Mouse (Mus musculus) MEL (cell line): ENCODE results near the gene Mad2l2. TPM values are rescaled to one million over a fixed set of nuclear protein-coding genes. Genes with fewer than 3 reads are reported as not detected.

Experiments used
- DNase-seq: peaks from one replicate; pipeline ENCODE4 v3.0.0; 2011; ENCODE audit warnings: low read depth, low spot score
- H3K27ac ChIP-seq: 2 replicates; pipeline ENCODE4 v1.5.1; 2012; ENCODE audit warnings: low read depth, mild to moderate bottlenecking, control low read depth, low read length, moderate library complexity; ENCODE audit not compliant: control insufficient read depth
- H3K27me3 ChIP-seq, 2 experiments: fragments of 150-350 bp in 1 of 2; sonication (generic) in 1 of 2; 2 replicates each; pipeline ENCODE4 v1.6.1; 2012; ENCODE audit warnings: low read length in 2 of 2, mild to moderate bottlenecking in 2 of 2, improper control_type of control experiment in 1 of 2, moderate library complexity in 1 of 2; ENCODE audit not compliant: insufficient read depth in 2 of 2, control insufficient read depth in 1 of 2
- H3K36me3 ChIP-seq, 2 experiments: 2 replicates each; pipeline ENCODE4 v1.6.1; 2012 to 2014; ENCODE audit warnings: low read length in 2 of 2, improper control_type of control experiment in 1 of 2, inconsistent platforms in 1 of 2, mild to moderate bottlenecking in 1 of 2; ENCODE audit not compliant: insufficient read depth in 2 of 2, control insufficient read depth in 1 of 2
- H3K4me1 ChIP-seq, 2 experiments: fragments of 150-350 bp in 1 of 2; sonication (generic) in 1 of 2; 2 replicates each; pipeline ENCODE4 v1.6.1; 2012; ENCODE audit warnings: low read length in 2 of 2, improper control_type of control experiment in 1 of 2, mild to moderate bottlenecking in 1 of 2; ENCODE audit not compliant: insufficient read depth in 2 of 2, control insufficient read depth in 1 of 2
- H3K4me3 ChIP-seq, 2 experiments: fragments of 150-350 bp in 1 of 2; sonication (generic) in 1 of 2; 2 replicates each; pipeline ENCODE4 v1.5.1; 2012; ENCODE audit warnings: low read depth in 2 of 2, low read length in 2 of 2, mild to moderate bottlenecking in 2 of 2, moderate library complexity in 2 of 2, control low read depth in 1 of 2, improper control_type of control experiment in 1 of 2; ENCODE audit not compliant: control insufficient read depth in 1 of 2, insufficient read depth in 1 of 2
- H3K79me2 ChIP-seq: 2 replicates; pipeline ENCODE4 v1.6.1; 2012; ENCODE audit warnings: mild to moderate bottlenecking, low read length, moderate library complexity; ENCODE audit not compliant: control insufficient read depth, poor library complexity, insufficient read depth
- H3K9ac ChIP-seq: 2 replicates; pipeline ENCODE4 v1.6.1; 2012; ENCODE audit warnings: low read depth, mild to moderate bottlenecking, control low read depth, low read length, moderate library complexity; ENCODE audit not compliant: control insufficient read depth, poor library complexity, severe bottlenecking
- H3K9me3 ChIP-seq: fragments of 150-350 bp; sonication (generic); replicated peaks from 2 replicates; pipeline ENCODE4 v1.6.1; 2012; ENCODE audit warnings: mild to moderate bottlenecking, low read length, improper control_type of control experiment, moderate library complexity; ENCODE audit not compliant: insufficient read depth
- EP300 ChIP-seq, 2 experiments: IDR thresholded peaks; 2 replicates each; pipeline ENCODE4 v1.6.1; 2011; ENCODE audit warnings: improper control_type of control experiment in 2 of 2, low read length in 2 of 2, low read depth in 1 of 2, mild to moderate bottlenecking in 1 of 2
- ETS1 ChIP-seq: IDR thresholded peaks from 2 replicates; pipeline ENCODE4 v1.6.1; 2012; ENCODE audit warnings: low read depth, mild to moderate bottlenecking, inconsistent platforms, low read length, improper control_type of control experiment, moderate library complexity
- GATA1 ChIP-seq: IDR thresholded peaks from 2 replicates; pipeline ENCODE4 v1.6.1; 2011; ENCODE audit warnings: low read depth, low read length, improper control_type of control experiment
- JUND ChIP-seq: IDR thresholded peaks from 2 replicates; pipeline ENCODE4 v1.6.1; 2011; ENCODE audit warnings: low read depth, mild to moderate bottlenecking, improper control_type of control experiment, low read length
- KAT2A ChIP-seq: conservative IDR thresholded peaks from 2 replicates; pipeline ENCODE4 v1.6.1; 2012; ENCODE audit warnings: low read depth, low read length, improper control_type of control experiment, inconsistent platforms
- MAFK ChIP-seq: IDR thresholded peaks from 2 replicates; pipeline ENCODE4 v1.6.1; 2011; ENCODE audit warnings: low read depth, mild to moderate bottlenecking, low read length, improper control_type of control experiment, borderline replicate concordance
- MXI1 ChIP-seq: IDR thresholded peaks from 2 replicates; pipeline ENCODE4 v1.6.1; 2011; ENCODE audit warnings: mild to moderate bottlenecking, low read depth, low read length, improper control_type of control experiment
- POLR2AphosphoS2 ChIP-seq: IDR thresholded peaks from 2 replicates; pipeline ENCODE4 v1.6.1; 2011; ENCODE audit warnings: low read length, improper control_type of control experiment
- SIN3A ChIP-seq: IDR thresholded peaks from 2 replicates; pipeline ENCODE4 v1.6.1; 2012; ENCODE audit warnings: low read length, improper control_type of control experiment, inconsistent platforms
- ZNF384 ChIP-seq: IDR thresholded peaks from 2 replicates; pipeline ENCODE4 v1.6.1; 2012; ENCODE audit warnings: low read depth, mild to moderate bottlenecking, inconsistent platforms, low read length, improper control_type of control experiment
- polyA plus RNA-seq, 2 experiments: library from polyadenylated mRNA; stranded (reverse) in 1 of 2; unstranded in 1 of 2; fragments of >175 nt in 1 of 2; fragments of >200 nt in 1 of 2; gene quantifications; 2 replicates each; pipeline versions ENCODE4 v1.2.1 to v1.2.4; 2012; ENCODE audit warnings: low replicate concordance in 2 of 2, low read depth in 1 of 2; ENCODE audit not compliant: insufficient read length in 2 of 2, insufficient read depth in 1 of 2, missing spikeins in 1 of 2
- total RNA-seq: library from RNA; depleted of rRNA; stranded (reverse); fragments of 300-350 nt; gene quantifications from 2 replicates; pipeline ENCODE4 v1.2.3, GENCODE M21; 2012

The Mad2l2 gene
- total and polyA plus RNA-seq, 3 experiments = 28.6 to 44.8 TPM; not detected in 1

- Histone ChIP-seq H3K36me3 (peaks cover 0 to 7% of the 10 kb centered on the region in 2 experiments; a peak in 2 of 4 replicates), H3K27ac (no peak overlapping the region), H3K4me1 (peaks cover 5 to 11% of the 10 kb centered on the region in 2 experiments; a peak in 3 of 4 replicates), H3K9ac (no peak overlapping the region), H3K79me2 (no peaks in the 10 kb centered on the region), H3K9me3 (no peaks in the 10 kb centered on the region), H3K27me3 (no peaks in the 10 kb centered on the region; a peak in 1 of 4 replicates), H3K4me3 (no peak overlapping the region)
- peak; percentile 60 for TF ChIP-seq GATA1
- no peak for TF ChIP-seq KAT2A
- TF ChIP-seq EP300 (IDR thresholded peaks at IDR 0.05; ENCODE audit: low read depth in 1 of 2, low read length in 2 of 2) = peak; percentile 36 to 60
- TF ChIP-seq ETS1 = peak; percentile 28; the same call in 1 of the 2 replicates
- DNase-seq = peak; percentile 72
These were observed 4.8 kb downstream of the Mad2l2 start for GRCm38 (mm10) chr4:148134988-148135387.

DNA sequence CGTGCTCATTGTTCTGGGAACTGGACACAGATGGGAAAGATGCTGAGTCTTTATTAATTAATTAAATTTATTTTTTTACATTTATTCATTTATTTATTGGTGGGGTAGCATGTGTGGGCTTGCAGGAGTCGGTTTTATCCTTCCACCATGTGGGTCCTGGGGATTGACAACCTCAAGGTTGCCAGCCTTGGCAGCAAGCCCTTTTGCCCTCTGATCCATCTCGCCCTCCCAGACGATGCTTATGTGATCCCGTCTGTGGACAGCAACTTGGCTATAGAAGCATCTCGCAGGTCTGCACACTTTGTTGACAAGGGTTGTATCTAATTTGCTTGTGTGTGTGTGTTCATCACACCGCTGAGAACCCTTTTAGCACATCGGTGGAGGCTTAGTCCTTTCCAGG is 7.3 kb downstream of the Mad2l2 start:
- no peak for DNase-seq
- no peaks in the 10 kb centered on the region; the same call in 1 of the 2 replicates for H3K79me2 ChIP-seq
- TF ChIP-seq JUND = no peak
- TF ChIP-seq, all 39 proteins: peak for 0
- Histone ChIP-seq H3K27ac (no peak overlapping the region), H3K27me3 (no peaks in the 10 kb centered on the region; a peak in 1 of 4 replicates), H3K9me3 (no peaks in the 10 kb centered on the region), H3K4me1 (peaks cover 5 to 11% of the 10 kb centered on the region in 2 experiments; a peak in 3 of 4 replicates), H3K36me3 (peaks cover 0 to 7% of the 10 kb centered on the region in 2 experiments; a peak in 2 of 4 replicates), H3K9ac (no peak overlapping the region), H3K4me3 (no peak overlapping the region)

- no peaks in the 10 kb centered on the region for H3K9me3 ChIP-seq
- H3K27ac ChIP-seq = peak overlapping the region; percentile 33; the same call in 1 of the 2 replicates
- H3K9ac ChIP-seq = peak overlapping the region; percentile 65
- peaks cover 3 to 11% of the 10 kb centered on the region in 2 experiments; a peak in 3 of 4 replicates for H3K4me1 ChIP-seq
- TF ChIP-seq SIN3A (peak; percentile 30; the same call in 1 of the 2 replicates), MXI1 (peak; percentile 40; the same call in 1 of the 2 replicates), MAFK (no peak), EP300 (IDR thresholded peaks at IDR 0.05; ENCODE audit: low read depth in 1 of 2, low read length in 2 of 2) (0 out of 4 replicates have a peak, but pooled peaks of 1 of the 2 experiments have one; percentile 3), KAT2A (no peak), POLR2AphosphoS2 (no peak), ZNF384 (peak; percentile 57)
- H3K4me3 ChIP-seq = peak overlapping the region; percentile 86 to 89
- no peaks in the 10 kb centered on the region; a peak in 1 of 4 replicates for H3K27me3 ChIP-seq
- no peaks in the 10 kb centered on the region; the same call in 1 of the 2 replicates for H3K79me2 ChIP-seq
- DNase-seq = no peak
- peaks cover 0 to 7% of the 10 kb centered on the region in 2 experiments; a peak in 2 of 4 replicates for H3K36me3 ChIP-seq
These were observed 9.5 kb downstream of the Mad2l2 start for GRCm38 (mm10) chr4:148139767-148140097.
